Mouse (Mus musculus): Measurements from ENCODE around the gene Smarcb1.

GRCm38 (mm10) chr10:75860746-75861145 is 60.7 kb downstream of the Smarcb1 start:
- TF ChIP-seq POLR2A (IDR thresholded peaks at IDR 0.05; ENCODE audit: low read depth, low read length) (no peak), EP300 (IDR thresholded peaks at IDR 0.05; ENCODE audit: low read length) (no peak), ZNF384 (IDR thresholded peaks at IDR 0.05; ENCODE audit: low read depth, low read length) (no peak), USF1 (IDR thresholded peaks at IDR 0.05; ENCODE audit: low read depth, low read length) (no peak), ZC3H11A (IDR thresholded peaks at IDR 0.05; ENCODE audit: low read depth, low read length) (no peak)
